Mouse (Mus musculus) liver, adult 2 months (tissue): ENCODE data around the gene Psme2.

Source experiments
- CTCF ChIP-seq: fragments of 200-500 bp; IDR thresholded peaks from 2 replicates; pipeline ENCODE4 v1.5.1; 2011; ENCODE audit warnings: low read depth, low read length, control low read depth
- POLR2A ChIP-seq: fragments of 200-500 bp; IDR thresholded peaks from 2 replicates; pipeline ENCODE4 v1.6.1; 2011; ENCODE audit warnings: low read length, control low read depth; ENCODE audit not compliant: insufficient read depth; ENCODE audit errors: extremely low read depth

DNA sequence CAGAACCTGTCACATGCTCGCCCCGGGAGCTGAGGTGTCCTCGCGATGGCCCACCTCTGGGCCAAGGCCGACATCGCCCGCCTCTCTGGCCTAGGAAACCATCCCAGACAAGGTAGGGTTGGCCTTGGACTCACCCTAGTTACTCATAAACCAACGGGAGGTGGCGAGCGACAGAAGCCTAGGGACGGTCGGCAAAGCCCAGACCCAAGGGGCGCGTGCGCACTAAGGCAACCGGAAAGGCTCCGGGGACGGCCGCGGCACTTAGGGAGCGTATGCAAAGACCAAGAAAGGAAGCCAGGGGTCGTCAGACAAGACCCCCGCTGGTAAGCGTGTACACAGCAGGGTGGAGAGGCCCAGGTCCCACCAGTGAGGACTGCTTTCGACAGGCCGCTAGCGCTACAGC lies 31.1 kb downstream of the Psme2 start, which contains the start of gene Dcaf11:
- TF ChIP-seq CTCF (peak; percentile 12; the same call in 1 of the 2 replicates), POLR2A (peak; percentile 53)
